Mouse (Mus musculus) cerebellum, adult 2 months (tissue): ENCODE measurements around the gene Rpl32. TPM values are rescaled to one million over a fixed set of nuclear protein-coding genes. Genes with fewer than 3 reads are reported as not detected.

Experiments
- DNase-seq, 2 experiments: peaks; one replicate each; pipeline ENCODE4 v3.0.0; 2021
- H3K27ac ChIP-seq: fragments of 200-500 bp; 2 replicates; pipeline ENCODE4 v1.5.1; 2012; ENCODE audit warnings: low read length, control low read depth, inconsistent platforms; ENCODE audit not compliant: insufficient read depth
- H3K27me3 ChIP-seq: fragments of 200-500 bp; 2 replicates; pipeline ENCODE4 v1.6.1; 2012; ENCODE audit warnings: inconsistent platforms, mild to moderate bottlenecking, low read length, moderate library complexity; ENCODE audit not compliant: control insufficient read depth, insufficient read depth
- H3K4me1 ChIP-seq: fragments of 200-500 bp; 2 replicates; pipeline ENCODE4 v1.6.1; 2011; ENCODE audit warnings: low read length; ENCODE audit not compliant: control insufficient read depth, insufficient read depth
- H3K4me3 ChIP-seq: fragments of 200-500 bp; replicated peaks from 2 replicates; pipeline ENCODE3; 2011; ENCODE audit warnings: mild to moderate bottlenecking, low read depth, low read length, control low read depth; ENCODE audit not compliant: insufficient read depth
- CTCF ChIP-seq: fragments of 200-500 bp; IDR thresholded peaks from 2 replicates; pipeline ENCODE4 v1.5.1; 2011; ENCODE audit warnings: low read depth, mild to moderate bottlenecking, control low read depth, low read length, moderate library complexity, borderline replicate concordance; ENCODE audit not compliant: insufficient read depth
- POLR2A ChIP-seq: fragments of 200-500 bp; IDR thresholded peaks from 2 replicates; pipeline ENCODE4 v1.6.1; 2011; ENCODE audit warnings: low read length, control low read depth, borderline replicate concordance; ENCODE audit not compliant: insufficient read depth
- WGBS: fragments of 180-500 bp; shearing (Covaris S2); methylation state at CpG from one replicate; pipeline ENCODE4 v1.1.7; 2018; 5-methylcytosine and 5-hydroxymethylcytosine counted together
- polyA plus RNA-seq: library from polyadenylated mRNA; depleted of rRNA; stranded (reverse); fragments of >200 nt; gene quantifications from 2 replicates; pipeline ENCODE4 v1.2.3, GENCODE M21; 2012

Gene Rpl32
- polyA plus RNA-seq, 1 experiment, result 720 TPM

- Histone ChIP-seq H3K4me3 (no peak overlapping the region), H3K27ac (no peak overlapping the region), H3K4me1 (peaks cover 13% of the 10 kb centered on the region; the same call in 1 of the 2 replicates), H3K27me3 (no peaks in the 10 kb centered on the region)
- TF ChIP-seq CTCF (no peak), POLR2A (no peak)
- no peak for DNase-seq
- WGBS, result 79% methylated on average over 6 of the region's 6 CpGs
These were observed 36.3 kb downstream of the Rpl32 start for GRCm38 (mm10) chr6:115772201-115772600.

GRCm38 (mm10) chr6:115770852-115771251, 37.7 kb downstream of the Rpl32 start:
- Histone ChIP-seq H3K4me3 (no peak overlapping the region), H3K27ac (no peak overlapping the region), H3K4me1 (peaks cover 7% of the 10 kb centered on the region; the same call in 1 of the 2 replicates), H3K27me3 (no peaks in the 10 kb centered on the region)
- DNase-seq, result no peak
- TF ChIP-seq CTCF, result no peak
- TF ChIP-seq POLR2A, result no peak
- 59% methylated on average over 4 of the region's 4 CpGs for WGBS

GRCm38 (mm10) chr6:115770059-115770670, 38.4 kb downstream of the Rpl32 start:
- WGBS, result 80% methylated on average over 20 of the region's 20 CpGs
- TF ChIP-seq POLR2A (no peak), CTCF (no peak)
- H3K27me3 ChIP-seq, result no peaks in the 10 kb centered on the region

GRCm38 (mm10) chr6:115768207-115768606, 40.3 kb downstream of the Rpl32 start:
- no peak overlapping the region for H3K27ac ChIP-seq
- DNase-seq, result no peak
- 99% methylated on average over 4 of the region's 4 CpGs for WGBS
- no peak for TF ChIP-seq CTCF
- no peak for TF ChIP-seq POLR2A
- H3K4me1 ChIP-seq, result no peaks in the 10 kb centered on the region
- no peaks in the 10 kb centered on the region for H3K27me3 ChIP-seq
- H3K4me3 ChIP-seq, result no peak overlapping the region

More at GRCm38 (mm10) chr6:115770059-115770670, 38.4 kb downstream of the Rpl32 start:
- Histone ChIP-seq H3K27ac (no peak overlapping the region), H3K4me3 (no peak overlapping the region), H3K4me1 (peaks cover under 1% of the 10 kb centered on the region; the same call in 1 of the 2 replicates)
- DNase-seq, result no peak

- no peak for DNase-seq
- no peaks in the 10 kb centered on the region for H3K4me1 ChIP-seq
- TF ChIP-seq CTCF (no peak), POLR2A (no peak)
- H3K27ac ChIP-seq, result no peak overlapping the region
- WGBS, result 55% methylated on average over 9 of the region's 9 CpGs
- no peaks in the 10 kb centered on the region for H3K27me3 ChIP-seq
- H3K4me3 ChIP-seq, result no peak overlapping the region
These were observed 41.2 kb downstream of the Rpl32 start for GRCm38 (mm10) chr6:115767357-115767756.

GRCm38 (mm10) chr6:115764179-115764578, 44.4 kb downstream of the Rpl32 start:
- TF ChIP-seq CTCF (no peak), POLR2A (no peak)
- Histone ChIP-seq H3K4me1 (no peaks in the 10 kb centered on the region), H3K27me3 (no peaks in the 10 kb centered on the region), H3K27ac (no peak overlapping the region), H3K4me3 (no peak overlapping the region)
- 22% methylated on average over 7 of the region's 7 CpGs for WGBS
- peak in 1 of 2 experiments; percentile 12 for DNase-seq

GRCm38 (mm10) chr6:115761995-115762756, 46.4 kb downstream of the Rpl32 start, which contains the start of gene Tmem40:
Gene Tmem40 (minus strand): TSS chr6:115762410.
- DNase-seq, result no peak
- H3K27ac ChIP-seq, result no peak within 1 kb of the TSS
- no peak within 1 kb of the TSS for H3K4me3 ChIP-seq
- H3K4me1 ChIP-seq, result no peaks in the 10 kb centered on the region
- TF ChIP-seq CTCF (no peak), POLR2A (no peak)
- H3K27me3 ChIP-seq, result no peaks in the 10 kb centered on the region
- 28% methylated on average over 9 of the region's 9 CpGs for WGBS
